Mouse (Mus musculus) forelimb bud, embryonic 11.5 days (tissue): ENCODE results near the gene AU015836.
"Not testable (repeated sequence)": the region's sequence is repeated elsewhere in the genome, so short reads cannot be mapped to it uniquely, and the experiment has no call there.

Source experiments
- DNase-seq: peaks from one replicate; pipeline ENCODE4 v3.0.0-alpha.2; 2012; ENCODE audit warnings: low read depth, low spot score

The AU015836 gene

DNA sequence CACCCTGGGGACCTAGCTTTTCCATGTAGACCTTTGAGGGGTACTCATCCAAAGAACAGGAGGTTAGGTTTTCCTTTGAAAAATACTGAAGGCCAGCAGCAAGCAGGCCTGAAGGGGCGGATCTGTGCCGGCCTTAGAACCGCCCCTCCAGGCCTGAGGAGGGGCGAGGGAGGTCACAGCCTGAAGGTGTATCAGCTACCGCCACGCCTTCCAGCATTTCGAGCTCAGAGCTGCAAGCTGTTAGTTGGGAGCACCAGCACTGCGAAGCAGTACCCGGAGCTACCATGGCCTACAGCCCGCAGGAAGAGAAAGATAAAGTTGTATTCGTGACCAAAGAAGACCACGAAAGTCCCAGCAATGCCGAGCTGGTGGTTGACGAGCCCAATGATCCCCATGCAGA, at the start of gene AU015836:
AU015836 (plus strand) TSS at position 216 of the 400 bp plus-strand sequence.
- DNase-seq = no peak

DNA sequence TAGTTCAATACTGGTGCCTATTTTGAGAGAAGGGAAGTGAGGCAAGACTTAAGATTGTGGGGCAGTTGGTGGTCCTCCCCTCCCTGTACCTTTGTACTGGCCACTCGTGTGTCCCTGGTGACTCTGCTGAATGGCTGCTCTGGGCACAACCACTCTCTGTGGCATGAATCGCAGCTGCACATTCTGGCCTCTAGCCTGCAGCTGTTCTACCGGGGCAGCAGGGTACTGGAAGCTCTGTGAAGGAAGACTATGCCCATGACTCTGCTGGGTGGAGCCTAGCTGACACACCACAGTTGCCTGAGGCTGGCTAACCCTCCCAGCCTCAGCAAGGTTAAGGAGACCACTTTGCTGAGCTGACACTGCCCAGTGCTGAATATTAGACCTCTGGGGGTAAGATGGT, 49.4 kb upstream of the AU015836 start:
- DNase-seq = no peak

DNA sequence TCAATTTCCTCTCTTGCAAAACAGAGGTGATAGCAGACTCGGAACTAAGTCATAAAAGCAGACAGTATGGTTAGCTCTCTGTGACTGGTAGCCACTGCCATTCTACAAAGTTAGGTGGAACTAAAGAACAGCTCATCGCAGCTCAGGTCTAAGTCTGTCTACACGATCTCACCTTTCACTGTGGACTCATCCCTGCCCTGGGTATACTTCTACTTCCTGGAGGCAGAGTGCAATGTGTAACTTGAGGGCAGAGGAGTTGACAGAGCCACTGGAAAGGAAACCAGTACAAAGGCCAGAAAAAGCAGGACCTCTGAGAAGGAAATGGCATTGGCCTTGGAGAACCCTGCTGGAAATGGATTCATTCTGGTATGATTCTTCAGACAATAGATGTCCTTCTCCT, 40.1 kb upstream of the AU015836 start:
- no peak for DNase-seq

DNA sequence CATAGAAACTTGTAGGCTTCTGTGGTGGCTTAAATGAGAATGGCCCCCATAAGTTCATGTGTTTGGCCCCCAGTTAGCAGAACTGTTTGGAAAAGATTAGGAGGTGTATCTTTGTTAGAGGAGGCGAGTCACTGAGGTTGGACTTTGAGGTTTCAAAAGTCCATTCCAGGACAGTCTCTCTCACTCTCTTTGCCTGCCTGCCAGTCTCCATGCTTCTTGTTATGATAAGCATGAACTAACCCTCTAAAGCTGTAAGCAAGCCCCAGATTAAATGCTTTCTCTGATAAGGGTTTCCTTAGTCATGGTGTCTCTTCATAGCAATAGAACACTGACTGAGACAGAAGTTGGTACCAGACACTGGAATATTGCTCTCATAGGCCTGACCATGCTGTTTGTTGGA, 39.7 kb upstream of the AU015836 start:
- no peak for DNase-seq

DNA sequence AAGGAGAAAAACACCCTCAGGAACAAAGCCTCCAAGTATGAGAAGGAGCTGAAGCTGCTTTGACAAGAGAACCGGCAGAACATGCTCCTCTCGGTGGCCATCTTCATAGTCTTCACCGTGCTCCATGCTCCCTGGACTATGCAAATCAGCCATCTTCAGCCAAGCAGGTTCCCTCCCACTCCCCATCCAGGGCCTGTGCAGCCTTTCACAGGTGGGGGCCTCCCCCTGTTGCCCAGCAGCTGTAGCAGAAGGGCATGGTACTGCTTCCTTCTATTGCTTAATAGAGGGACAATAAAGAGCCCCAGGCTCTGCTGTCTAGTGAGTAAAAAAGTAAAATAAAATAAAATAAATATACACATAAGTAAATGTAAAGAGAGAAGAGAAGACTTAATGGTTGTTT, 36.8 kb upstream of the AU015836 start:
- DNase-seq = no peak

DNA sequence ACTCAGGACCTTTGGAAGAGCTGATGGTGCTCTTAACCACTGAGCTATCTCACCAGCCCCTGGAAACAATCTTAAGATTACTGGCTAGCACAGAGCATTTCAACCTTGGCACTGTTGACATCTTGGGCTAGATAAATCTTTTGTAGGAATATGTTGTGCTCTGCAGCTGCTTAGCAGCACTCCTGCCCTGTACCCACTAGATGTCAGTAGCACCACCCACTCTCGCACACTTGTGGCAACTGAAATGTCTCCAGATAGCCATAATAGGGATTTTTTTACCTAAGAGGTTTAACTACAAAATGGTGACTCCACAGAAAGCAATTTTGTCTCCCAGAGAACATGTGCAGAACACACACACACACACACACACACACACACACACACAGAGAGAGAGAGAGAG, 11.7 kb upstream of the AU015836 start:
- peak; percentile 25 for DNase-seq

DNA sequence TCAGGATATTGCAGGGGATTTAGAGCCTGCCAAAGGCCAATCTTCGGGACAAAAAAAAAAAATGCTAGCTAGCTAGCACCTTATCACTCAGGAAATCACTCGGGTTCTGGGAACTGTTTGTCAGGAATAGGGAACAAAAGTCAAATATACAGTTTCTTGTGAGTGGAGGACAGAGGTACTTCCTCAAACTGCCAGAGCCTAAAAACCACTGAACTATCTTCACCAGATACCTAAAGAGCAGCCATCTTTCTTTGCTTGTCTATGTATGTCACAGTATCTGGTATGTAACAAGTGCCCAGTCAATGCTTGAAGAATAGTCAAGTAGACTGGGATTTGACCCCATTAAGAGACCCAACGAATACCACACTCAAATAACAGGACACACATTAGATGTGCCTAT, 10.0 kb upstream of the AU015836 start:
- no peak for DNase-seq

DNA sequence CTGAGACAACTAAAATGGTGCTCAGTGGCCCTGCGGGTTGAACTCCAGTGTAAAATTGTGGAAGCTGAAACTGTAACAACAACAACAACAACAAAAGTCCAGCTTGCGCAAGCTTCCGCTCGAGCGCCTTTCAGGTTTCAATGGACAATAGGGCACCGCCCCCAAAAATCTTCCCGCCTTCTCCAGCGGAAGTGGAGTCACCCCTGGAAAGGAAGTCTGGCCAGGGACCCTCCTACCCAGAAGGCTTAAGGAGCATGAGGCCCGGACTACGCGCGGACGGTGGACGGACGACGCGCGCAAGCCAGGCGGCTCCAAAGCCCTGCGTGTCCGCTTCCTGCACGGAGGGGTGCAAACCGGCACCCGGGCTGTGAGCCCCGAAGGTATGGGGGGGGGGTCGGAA, 11.9 kb downstream of the AU015836 start:
- DNase-seq = no peak

DNA sequence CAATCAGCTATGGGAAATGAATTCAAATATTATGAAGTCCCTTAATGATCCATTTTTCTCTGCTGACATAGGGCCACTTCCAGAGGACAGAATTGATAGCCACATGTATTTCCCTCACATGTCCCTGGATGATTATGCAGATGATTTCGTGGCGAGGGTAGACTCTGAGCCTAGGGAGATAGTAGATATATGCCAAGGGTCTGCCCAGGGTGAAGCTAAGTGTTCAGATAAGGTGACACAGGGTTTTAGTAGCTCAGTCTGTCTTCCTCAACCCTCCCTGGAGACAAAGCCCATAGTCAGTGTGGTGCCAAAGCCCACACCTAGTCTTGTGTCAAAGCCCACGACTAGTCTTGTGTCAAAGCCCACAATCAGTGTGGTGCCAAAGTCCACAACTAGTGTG, 13.7 kb downstream of the AU015836 start:
- DNase-seq = no peak

DNA sequence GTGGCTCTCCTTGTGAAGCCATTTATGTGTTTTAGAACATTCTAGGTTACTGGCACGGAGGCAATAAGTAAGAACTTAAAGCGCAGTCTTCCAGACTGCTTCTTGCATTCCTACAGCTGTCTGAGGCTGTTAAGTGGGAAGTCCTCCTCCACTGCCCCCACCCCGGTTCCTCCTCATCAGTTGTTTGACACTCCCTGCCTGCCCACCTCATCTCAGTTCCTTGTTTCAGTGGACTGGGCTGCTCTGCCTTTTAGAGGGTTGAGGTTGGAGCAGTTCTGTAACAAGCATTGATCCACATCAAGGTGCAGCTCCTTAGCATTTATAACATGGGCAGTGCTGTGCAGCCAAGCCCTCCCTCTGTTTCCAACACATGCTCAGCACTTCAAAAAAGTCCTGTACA, 16.6 kb downstream of the AU015836 start:
- DNase-seq = not testable (repeated sequence)

DNA sequence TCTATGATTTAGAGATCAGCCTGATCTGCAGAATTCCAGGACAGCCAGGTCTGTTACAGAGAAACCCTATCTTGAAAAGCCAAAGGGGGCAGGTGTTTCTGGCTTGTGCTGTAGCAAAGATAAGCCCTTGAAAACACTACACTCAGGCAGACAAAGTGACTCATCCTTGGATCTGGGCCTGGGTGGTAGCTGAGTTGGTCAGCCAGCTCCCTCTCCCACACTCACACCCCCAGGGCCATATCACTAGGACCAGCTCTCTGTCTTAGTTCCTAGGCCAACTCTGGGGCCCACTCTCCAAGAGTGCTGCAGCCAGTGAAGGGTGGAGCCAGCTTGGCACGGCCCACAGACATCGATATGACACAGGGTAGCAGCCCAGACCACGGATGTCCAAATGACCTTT, 38.5 kb downstream of the AU015836 start:
- no peak for DNase-seq

DNA sequence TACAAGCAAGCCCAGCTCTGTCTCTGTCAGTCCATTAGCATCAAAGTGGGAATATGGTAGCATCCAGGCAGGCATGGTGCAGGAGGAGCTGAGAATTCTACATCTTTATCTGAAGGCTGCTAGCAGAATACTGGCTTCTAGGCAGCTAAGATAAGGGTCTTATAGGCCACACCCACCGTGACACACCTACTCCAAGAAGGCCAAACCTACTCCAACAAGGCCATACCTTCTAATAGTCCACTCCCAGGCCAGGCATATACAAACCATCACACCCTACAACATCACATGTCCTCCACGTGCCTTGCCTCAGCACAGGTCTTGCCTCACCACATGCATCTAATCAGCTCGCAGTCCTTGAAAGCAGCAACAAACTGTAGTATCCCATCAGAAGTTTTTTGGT, 41.0 kb downstream of the AU015836 start:
- no peak for DNase-seq

DNA sequence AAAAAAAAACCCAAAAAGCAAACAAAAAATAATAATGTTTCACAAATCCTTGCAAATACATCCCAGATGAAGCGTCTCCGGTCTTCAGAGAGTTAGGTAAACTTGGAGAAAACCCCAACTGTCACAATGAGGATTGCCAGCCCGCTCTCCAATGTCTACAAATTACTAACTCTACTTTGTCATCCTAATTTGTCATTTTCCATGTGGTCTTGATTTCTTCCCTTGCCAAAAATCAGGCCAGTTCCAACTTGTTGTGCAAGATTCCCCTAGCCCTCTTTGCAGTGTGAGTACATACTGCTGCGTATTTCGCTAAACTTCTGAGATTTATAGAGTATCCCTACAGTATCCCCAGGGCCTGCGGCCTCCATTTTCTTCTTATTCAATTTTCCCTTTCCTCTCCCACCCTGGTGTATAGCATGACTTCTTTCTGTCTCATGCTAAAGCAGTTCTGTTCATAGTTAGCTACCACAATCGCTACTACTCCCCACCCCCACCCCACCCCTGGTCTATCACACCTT, 43.3 kb downstream of the AU015836 start:
- no peak for DNase-seq

DNA sequence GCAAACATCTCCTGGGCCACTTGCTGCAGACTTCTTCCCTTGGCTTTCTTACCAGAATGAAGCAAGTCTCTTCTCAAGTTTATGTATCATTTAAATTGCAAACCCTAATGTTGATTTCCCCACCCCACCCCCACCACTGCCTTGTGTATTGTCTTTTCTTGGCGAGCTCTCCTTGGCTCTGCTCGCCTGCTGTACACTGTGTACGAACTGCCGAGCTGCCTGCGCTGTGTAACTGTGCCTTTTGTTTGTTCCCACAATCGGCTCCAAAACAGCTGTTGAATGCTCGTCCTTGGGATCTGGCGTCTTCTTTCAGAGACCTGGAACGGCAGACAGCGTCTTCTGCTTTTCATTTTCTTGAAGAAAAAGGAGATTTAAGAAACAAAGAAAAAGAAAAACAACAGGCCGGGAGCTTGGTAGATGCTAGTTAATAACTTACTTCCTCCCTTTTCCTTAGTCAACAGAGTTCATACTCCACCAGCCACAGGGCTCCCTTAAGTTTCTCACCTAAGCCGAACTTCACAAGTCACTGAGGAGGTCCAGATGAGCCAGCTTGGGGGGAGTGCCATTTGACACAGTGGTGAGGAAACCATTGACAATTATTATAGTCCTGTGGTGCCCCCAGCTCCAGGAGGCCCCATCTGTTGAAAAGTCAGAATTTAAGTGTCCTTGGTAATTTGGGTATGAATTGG, 44.2 kb downstream of the AU015836 start:
- DNase-seq = no peak

DNA sequence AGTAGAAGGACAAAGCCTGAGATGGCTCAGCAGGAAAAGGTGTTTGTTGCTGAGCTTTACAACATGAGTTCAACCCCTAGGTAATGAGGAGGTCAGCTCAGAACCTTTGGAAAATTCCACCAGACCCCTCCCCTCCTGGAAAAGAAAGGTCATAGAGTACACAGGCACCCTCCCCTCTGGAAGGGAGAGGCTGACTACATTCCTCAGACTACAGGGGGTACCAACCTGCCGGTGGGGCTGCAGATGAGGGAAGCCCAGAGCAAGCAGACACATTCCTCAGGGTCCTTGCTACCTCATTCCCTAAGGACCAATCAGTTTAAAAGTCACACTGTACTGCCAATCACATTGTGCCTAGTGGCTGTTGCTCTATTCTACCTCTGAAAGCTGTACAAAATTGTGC, 48.4 kb downstream of the AU015836 start:
- no peak for DNase-seq

DNA sequence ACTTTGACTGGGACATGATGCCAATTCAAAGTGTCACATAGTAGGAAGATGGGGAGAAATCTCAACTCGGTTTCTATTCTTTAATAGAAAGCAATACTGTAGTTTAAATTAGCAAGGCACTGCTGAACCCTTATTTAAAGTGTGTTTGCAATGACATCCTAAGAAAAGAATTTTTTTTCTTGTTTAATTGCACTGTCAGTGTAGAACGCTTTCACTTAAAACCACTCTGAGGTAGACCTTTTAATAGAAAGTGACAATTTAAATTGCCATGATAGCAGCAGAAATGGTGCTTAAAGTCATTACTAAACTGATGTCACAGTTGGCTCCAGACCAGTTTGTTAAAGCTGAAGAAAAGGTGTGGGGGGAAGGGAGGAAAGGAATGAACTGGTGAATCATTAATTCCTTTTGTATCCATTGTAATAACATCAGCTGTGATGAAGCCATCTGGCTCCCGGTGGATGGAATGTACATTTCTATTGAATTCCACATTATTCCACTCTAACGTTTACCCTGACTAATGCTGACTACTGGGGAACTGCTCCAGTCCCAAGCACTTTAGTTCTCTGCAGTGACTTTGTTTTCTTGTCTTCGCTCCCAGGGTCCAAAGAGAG, 53.9 kb downstream of the AU015836 start:
- DNase-seq = no peak
